8 mouse cellular contexts compared by ENCODE assay signal in the genomic region with DNA sequence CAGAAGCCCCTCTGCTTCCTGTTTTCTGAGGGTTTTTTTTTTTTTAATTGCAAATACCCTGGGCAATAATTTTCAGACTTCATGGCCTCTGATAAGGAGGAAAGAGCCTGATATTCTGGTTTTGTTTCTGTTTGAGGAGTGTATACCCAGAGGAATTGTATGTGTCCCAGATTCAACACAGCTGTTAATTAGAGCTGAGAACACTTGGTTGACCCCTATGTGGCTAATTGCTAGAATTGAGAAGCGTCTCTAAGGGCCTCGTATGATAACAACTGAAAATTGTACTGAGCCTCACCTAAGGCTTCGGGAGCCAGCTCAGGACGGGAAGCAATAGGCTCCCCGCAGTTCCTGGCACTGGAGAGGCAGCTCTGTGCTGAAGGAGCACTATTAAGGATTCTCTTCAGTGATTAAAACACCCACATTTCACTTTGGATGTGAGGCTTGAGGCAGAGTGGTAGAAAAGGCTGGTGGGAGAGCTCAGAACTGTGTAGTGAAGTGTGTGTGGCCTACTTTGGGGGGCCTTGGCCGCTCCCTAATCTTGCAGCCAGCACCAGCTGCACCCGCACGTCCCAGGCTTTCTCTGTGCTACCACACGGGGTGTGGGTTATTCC. TPM values are rescaled to one million over a fixed set of nuclear protein-coding genes. Genes with fewer than 3 reads are reported as not detected.
A peak's percentile ranks its signal among the peaks of the same experiment; 100 is the strongest.
DNase-seq lines count a peak whose midpoint lies in the region; ATAC-seq lines count a peak whose summit lies in the region.
"Had no signal": no experiment of that assay in that cellular context is flagged by ENCODE, and none has a peak within 500 bp of the region (broad histone marks: within the 10 kb centered on the region; RNA-seq: fewer than 3 reads in every experiment).

No protein-coding gene starts in this region.

- H3K36me3 ChIP-seq in forebrain, embryonic 13.5 days (ENCODE audit: poor library complexity, severe bottlenecking), result no peaks in the 10 kb centered on the region
- H3K36me3 ChIP-seq in intestine, embryonic 15.5 days, result no peaks in the 10 kb centered on the region
- H3K36me3 ChIP-seq in stomach, embryonic 14.5 days (ENCODE audit: control insufficient read depth, insufficient read depth, low read length), result no peaks in the 10 kb centered on the region

- H3K9ac ChIP-seq in forebrain, embryonic 13.5 days, result peak overlapping the region; percentile 36; the same call in 1 of the 2 replicates
- H3K9ac ChIP-seq in intestine, embryonic 15.5 days, result no peak overlapping the region
- no peak overlapping the region for H3K9ac ChIP-seq in stomach, embryonic 14.5 days (replicated peaks; ENCODE audit: low read depth, low read length)

- peak overlapping the region; percentile 91 for H3K27ac ChIP-seq in forebrain, embryonic 13.5 days
- H3K27ac ChIP-seq in intestine, embryonic 15.5 days, result peak overlapping the region; percentile 41
- peak overlapping the region; percentile 71; the same call in 1 of the 2 replicates for H3K27ac ChIP-seq in stomach, embryonic 14.5 days (ENCODE audit: low read length)

- WGBS in forebrain, embryonic 13.5 days, result 4% methylated on average over 9 of the region's 9 CpGs
- 48% methylated on average over 9 of the region's 9 CpGs for WGBS in intestine, embryonic 15.5 days
- WGBS in stomach, embryonic 14.5 days, result 50% methylated on average over 9 of the region's 9 CpGs

- no peaks in the 10 kb centered on the region for H3K27me3 ChIP-seq in forebrain, embryonic 13.5 days
- no peaks in the 10 kb centered on the region for H3K27me3 ChIP-seq in intestine, embryonic 15.5 days (replicated peaks)
- no peaks in the 10 kb centered on the region for H3K27me3 ChIP-seq in stomach, embryonic 14.5 days (ENCODE audit: control insufficient read depth, insufficient read depth, low read length)
- H3K27me3 ChIP-seq: megakaryocyte, embryonic 14.5 days had no signal

- peak overlapping the region; percentile 39 for H3K4me2 ChIP-seq in forebrain, embryonic 13.5 days
- H3K4me2 ChIP-seq in intestine, embryonic 15.5 days (replicated peaks), result peak overlapping the region; percentile 41
- no peak overlapping the region for H3K4me2 ChIP-seq in stomach, embryonic 14.5 days (replicated peaks; ENCODE audit: low read depth, low read length)

- no peaks in the 10 kb centered on the region for H3K9me3 ChIP-seq in forebrain, embryonic 13.5 days (replicated peaks)
- H3K9me3 ChIP-seq in intestine, embryonic 15.5 days, result no peaks in the 10 kb centered on the region
- H3K9me3 ChIP-seq in stomach, embryonic 14.5 days (ENCODE audit: control insufficient read depth, low read depth, low read length), result no peaks in the 10 kb centered on the region
- H3K9me3 ChIP-seq: megakaryocyte, embryonic 14.5 days had no signal

- peaks cover 34% of the 10 kb centered on the region for H3K4me1 ChIP-seq in forebrain, embryonic 13.5 days
- peaks cover 15% of the 10 kb centered on the region; the same call in 1 of the 2 replicates for H3K4me1 ChIP-seq in intestine, embryonic 15.5 days (replicated peaks)
- peaks cover 9% of the 10 kb centered on the region; the same call in 1 of the 2 replicates for H3K4me1 ChIP-seq in stomach, embryonic 14.5 days (ENCODE audit: control insufficient read depth, insufficient read depth, low read length)

- no peak overlapping the region for H3K4me3 ChIP-seq in forebrain, embryonic 13.5 days
- H3K4me3 ChIP-seq in intestine, embryonic 15.5 days (replicated peaks), result no peak overlapping the region
- H3K4me3 ChIP-seq in stomach, embryonic 14.5 days (ENCODE audit: low read depth, low read length), result no peak overlapping the region
- H3K4me3 ChIP-seq: megakaryocyte, embryonic 14.5 days had no signal

- intact Hi-C loops in left cerebral cortex, postnatal 25 days (cut with DNase I), result loop anchor here (2.0 kb wide), 1 partner anchor 47 kb away; the partner anchor contains the start of gene Ncoa1
- intact Hi-C loops in left cerebral cortex, postnatal 36 days (cut with DNase I), result no loop called here

- peak; percentile 12 to 18 for DNase-seq in left cerebral cortex, postnatal 25 days (ENCODE audit: low spot score in 2 of 2)
- DNase-seq in left cerebral cortex, postnatal 36 days (ENCODE audit: low spot score in 2 of 2), result no peak
- DNase-seq in layer of hippocampus, adult 11-12 months (ENCODE audit: low spot score), result no peak
- no peak for DNase-seq in right cerebral cortex, postnatal 14 days

- ATAC-seq in forebrain, embryonic 13.5 days, result peak; percentile 72
- peak; percentile 51; the same call in 1 of the 2 replicates for ATAC-seq in intestine, embryonic 15.5 days
- no peak for ATAC-seq in stomach, embryonic 14.5 days (ENCODE audit: insufficient number of reproducible peaks, insufficient read depth, low FRiP score, low read depth)

RNA-seq across cellular contexts. Expression of gene Ncoa1, which starts 46.8 kb away (rescaled TPM):
- total RNA-seq in left cerebral cortex, postnatal 25 days (2021), result 100 to 1,000 TPM in 1 of 2 experiments, 10 to 100 TPM in 1; 98.4 to 101 TPM
- total RNA-seq in left cerebral cortex, postnatal 36 days (2021), result 100 to 1,000 TPM; 104 to 110 TPM
- 12.7 and 13.6 TPM in 2 replicates for polyA plus RNA-seq in forebrain, embryonic 13.5 days (2015; fragmentation: Nextera tagmentation; extraction: Ambion mirVana)
- polyA plus RNA-seq in intestine, embryonic 15.5 days (2015; fragmentation: Nextera tagmentation; extraction: Ambion mirVana), result 6.3 and 6.7 TPM in 2 replicates
- polyA plus RNA-seq in stomach, embryonic 14.5 days (2014; fragmentation: Nextera tagmentation; extraction: Ambion mirVana), result 10.4 and 13.2 TPM in 2 replicates

Comparison
In these comparisons a context has a peak if more than half of its experiments do, and no peak if none do; other contexts are left out.
1. DNase-seq: peak in left cerebral cortex, postnatal 25 days (2 of 2); none in left cerebral cortex, postnatal 36 days (0 of 2), layer of hippocampus, adult 11-12 months (single experiment) and right cerebral cortex, postnatal 14 days (single experiment).
2. H3K27ac ChIP-seq: peak in every context shown above with its lines; median percentile 91 in forebrain, embryonic 13.5 days; 71 in stomach, embryonic 14.5 days; 41 in intestine, embryonic 15.5 days.